Mouse (Mus musculus): ENCODE results near the gene Ripor1. TPM values are rescaled to one million over a fixed set of nuclear protein-coding genes. Genes with fewer than 3 reads are reported as not detected.
"Not testable (repeated sequence)": the region's sequence is repeated elsewhere in the genome, so short reads cannot be mapped to it uniquely, and the experiment has no call there.

The Ripor1 gene
- total RNA-seq (2021): 10 to 100 TPM; 82.8 to 92.6 TPM

- peak; percentile 76 to 81 for DNase-seq
Observed at GRCm38 (mm10) chr8:105604804-105605381, at the start of gene Ripor1. Gene Ripor1, plus strand, starts transcription at chr8:105605255.

GRCm38 (mm10) chr8:105562863-105563262, 42.2 kb upstream of the Ripor1 start:
- no peak for DNase-seq

- no peak for DNase-seq
Observed at GRCm38 (mm10) chr8:105563871-105564270, 41.2 kb upstream of the Ripor1 start.

GRCm38 (mm10) chr8:105564573-105565229, 40.4 kb upstream of the Ripor1 start:
- DNase-seq: not testable (repeated sequence)

- peak in 1 of 2 experiments; percentile 51 for DNase-seq
Observed at GRCm38 (mm10) chr8:105565401-105565881, 39.6 kb upstream of the Ripor1 start.

GRCm38 (mm10) chr8:105565952-105566702, 38.9 kb upstream of the Ripor1 start, which contains the start of gene Atp6v0d1:
Gene Atp6v0d1, minus strand, starts transcription at chr8:105566047.
- peak; percentile 99 for DNase-seq

GRCm38 (mm10) chr8:105566703-105567595, 38.1 kb upstream of the Ripor1 start:
- no peak for DNase-seq

- no peak for DNase-seq
Observed at GRCm38 (mm10) chr8:105571810-105572209, 33.2 kb upstream of the Ripor1 start.

GRCm38 (mm10) chr8:105573427-105573826, 31.6 kb upstream of the Ripor1 start:
- no peak for DNase-seq

GRCm38 (mm10) chr8:105574741-105575140, 30.3 kb upstream of the Ripor1 start:
- DNase-seq: no peak

GRCm38 (mm10) chr8:105575538-105575937, 29.5 kb upstream of the Ripor1 start:
- no peak for DNase-seq

- DNase-seq: no peak
Observed at GRCm38 (mm10) chr8:105579719-105580118, 25.3 kb upstream of the Ripor1 start.

- DNase-seq: no peak
Observed at GRCm38 (mm10) chr8:105592431-105592830, 12.6 kb upstream of the Ripor1 start.

- no peak for DNase-seq
Observed at GRCm38 (mm10) chr8:105593859-105594258, 11.2 kb upstream of the Ripor1 start.

GRCm38 (mm10) chr8:105594451-105595242, 10.4 kb upstream of the Ripor1 start:
- DNase-seq: no peak

GRCm38 (mm10) chr8:105596362-105597034, 8.6 kb upstream of the Ripor1 start:
- peak in 1 of 2 experiments; percentile 52 for DNase-seq

GRCm38 (mm10) chr8:105598777-105599176, 6.3 kb upstream of the Ripor1 start:
- DNase-seq: no peak

- DNase-seq: no peak
Observed at GRCm38 (mm10) chr8:105601301-105601700, 3.8 kb upstream of the Ripor1 start.

- DNase-seq: not testable (repeated sequence)
Observed at GRCm38 (mm10) chr8:105602540-105602939, 2.5 kb upstream of the Ripor1 start.

GRCm38 (mm10) chr8:105605491-105606188, 585 bp downstream of the Ripor1 start:
- DNase-seq: peak in 1 of 2 experiments; percentile 42
